Mouse (Mus musculus) cortical plate, adult 2 months (tissue): Measurements from ENCODE around the gene Cers1.

Experiments used
- CTCF ChIP-seq: fragments of 200-500 bp; IDR thresholded peaks from 2 replicates; pipeline ENCODE4 v1.5.1; 2011; ENCODE audit warnings: mild to moderate bottlenecking, control low read depth, low read length; ENCODE audit not compliant: insufficient read depth; ENCODE audit errors: extremely low read depth
- POLR2A ChIP-seq: fragments of 200-500 bp; IDR thresholded peaks from 2 replicates; pipeline ENCODE4 v1.6.1; 2011; ENCODE audit warnings: mild to moderate bottlenecking, low read length, control low read depth; ENCODE audit not compliant: insufficient read depth; ENCODE audit errors: extremely low read depth

DNA sequence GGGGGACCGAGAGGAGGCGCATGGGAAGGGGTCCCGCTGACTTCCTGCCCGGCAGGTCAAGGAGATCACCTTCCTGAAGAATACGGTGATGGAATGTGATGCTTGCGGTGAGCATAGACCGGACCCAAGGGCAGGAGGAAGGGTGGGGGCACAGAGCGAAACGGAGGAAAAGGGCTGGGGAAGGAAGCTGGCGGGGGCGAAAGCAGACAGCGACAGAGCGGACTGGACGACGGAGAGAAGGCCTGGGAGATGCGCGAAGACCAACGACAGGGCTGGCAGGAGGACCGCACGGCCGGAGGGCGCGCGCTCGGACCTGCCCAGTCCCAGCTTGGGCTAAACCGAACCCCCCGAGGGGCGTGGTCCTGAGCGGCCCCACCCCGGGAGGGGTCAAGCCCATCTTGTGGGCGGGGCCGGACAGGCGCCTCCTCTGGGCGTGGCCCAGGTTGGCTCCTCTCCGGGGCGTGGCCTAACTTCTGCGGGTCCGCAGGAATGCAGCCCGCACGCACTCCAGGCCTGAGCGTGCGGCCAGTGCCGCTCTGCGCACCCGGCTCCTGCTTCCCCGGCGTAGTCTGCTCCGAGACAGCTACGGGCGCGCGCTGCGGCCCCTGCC, 58.8 kb downstream of the Cers1 start:
- TF ChIP-seq CTCF = no peak
- TF ChIP-seq POLR2A = no peak
